Mouse (Mus musculus) CD4-positive, CD25-positive, alpha-beta regulatory T cell, adult 2 months (primary cell): Measurements from ENCODE around the gene Arl13a.
"Not testable (repeated sequence)": the region's sequence is repeated elsewhere in the genome, so short reads cannot be mapped to it uniquely, and the experiment has no call there.

Source experiments
- DNase-seq: peaks from one replicate; pipeline ENCODE4 v3.0.0-alpha.2; 2012; ENCODE audit warnings: low read depth, low spot score

The Arl13a gene

DNA sequence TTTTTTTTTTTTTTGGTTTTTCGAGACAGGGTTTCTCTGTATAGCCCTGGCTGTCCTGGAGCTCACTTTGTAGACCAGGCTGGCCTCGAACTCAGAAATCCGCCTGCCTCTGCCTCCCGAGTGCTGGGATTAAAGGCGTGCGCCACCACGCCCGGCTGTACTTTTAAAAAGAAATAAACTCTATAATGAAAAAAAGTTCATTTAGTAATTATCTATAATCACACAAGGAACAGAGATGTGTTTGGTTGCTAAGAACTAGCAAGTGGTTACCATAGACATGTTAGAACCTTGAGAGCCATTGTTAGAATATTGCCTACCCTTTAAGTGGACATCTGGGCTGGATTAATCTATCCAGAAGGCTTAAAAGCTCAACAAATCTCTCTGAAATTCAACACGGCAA lies at the start of gene Arl13a:
Gene Arl13a, plus strand, starts transcription at position 301 of the 400 bp plus-strand sequence.
- not testable (repeated sequence) for DNase-seq

DNA sequence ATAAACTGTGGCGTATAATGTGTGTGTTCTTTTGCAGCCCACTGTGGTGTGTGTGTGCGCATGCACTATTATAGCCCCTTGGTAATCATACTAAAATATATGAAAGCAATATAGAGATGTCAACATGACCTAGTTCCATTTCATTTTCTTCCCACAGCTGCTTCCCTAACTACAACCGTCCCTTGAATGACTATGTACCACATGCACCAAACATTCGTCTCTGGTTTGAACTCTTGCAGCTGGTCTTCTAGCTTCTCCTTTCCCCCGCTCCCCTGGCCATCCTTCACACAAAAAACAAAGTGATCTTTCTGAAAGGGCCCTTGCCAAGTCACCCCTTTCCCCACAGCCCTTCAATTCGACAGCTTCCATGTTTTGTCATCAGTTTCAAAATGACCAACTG lies 47.3 kb upstream of the Arl13a start:
- DNase-seq: no peak

DNA sequence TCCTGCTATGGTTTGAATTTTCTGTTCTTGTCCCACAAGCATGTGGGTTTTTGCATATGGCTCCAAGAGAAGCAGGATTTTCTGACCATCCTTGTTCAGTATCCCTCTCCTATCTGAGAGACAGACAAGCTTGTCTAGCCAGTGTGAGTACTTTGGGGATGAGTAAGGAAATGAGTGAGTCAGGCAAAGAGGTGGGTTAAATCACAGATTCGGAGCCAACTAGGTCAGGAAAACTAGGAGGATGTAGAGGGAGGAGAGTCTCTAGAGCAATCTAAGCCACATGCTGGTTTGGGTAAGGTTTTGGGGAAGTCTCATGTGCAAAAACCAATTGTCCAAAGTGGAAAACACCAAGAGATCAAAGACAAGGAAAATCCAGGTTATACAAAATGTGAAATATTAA lies 45.8 kb upstream of the Arl13a start:
- no peak for DNase-seq

DNA sequence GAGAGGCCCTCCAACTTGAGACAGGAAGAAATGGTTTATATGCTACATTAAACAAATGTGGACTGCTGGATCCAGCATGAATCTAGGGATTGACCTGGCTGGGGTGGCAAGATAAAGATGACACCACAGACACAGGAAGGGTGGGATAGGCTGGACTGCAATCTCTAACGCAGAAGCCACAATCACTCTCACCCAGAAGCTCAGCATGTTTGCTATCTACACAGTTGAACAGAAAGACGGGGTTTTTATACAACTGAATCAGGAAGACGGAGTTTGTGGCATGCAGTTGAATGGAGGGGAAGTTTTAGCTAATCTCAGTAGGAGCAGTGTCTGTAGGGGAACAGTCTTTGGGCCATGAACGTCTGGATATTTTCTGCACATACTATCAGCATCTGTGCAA lies 45.3 kb upstream of the Arl13a start:
- DNase-seq: no peak

DNA sequence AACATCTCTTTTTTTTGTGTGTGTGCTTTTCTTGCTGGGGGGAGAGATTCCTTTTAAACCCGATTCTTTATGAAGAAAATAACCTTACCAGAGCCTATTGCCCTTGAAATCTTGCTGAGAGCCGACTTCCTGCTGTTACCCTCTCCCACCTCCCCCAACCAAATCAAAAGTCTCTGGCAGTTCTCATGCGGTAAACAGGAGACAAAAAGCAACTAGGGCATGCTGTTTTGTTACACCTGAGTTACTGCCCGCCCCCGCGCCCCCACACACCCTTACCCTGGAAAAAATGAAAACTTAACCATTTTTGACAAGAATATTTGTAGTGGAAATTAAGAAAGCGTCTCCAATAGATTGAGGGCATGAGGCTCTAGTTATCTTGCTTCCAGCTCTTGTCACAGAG lies 29.1 kb upstream of the Arl13a start:
- DNase-seq: peak; percentile 42

DNA sequence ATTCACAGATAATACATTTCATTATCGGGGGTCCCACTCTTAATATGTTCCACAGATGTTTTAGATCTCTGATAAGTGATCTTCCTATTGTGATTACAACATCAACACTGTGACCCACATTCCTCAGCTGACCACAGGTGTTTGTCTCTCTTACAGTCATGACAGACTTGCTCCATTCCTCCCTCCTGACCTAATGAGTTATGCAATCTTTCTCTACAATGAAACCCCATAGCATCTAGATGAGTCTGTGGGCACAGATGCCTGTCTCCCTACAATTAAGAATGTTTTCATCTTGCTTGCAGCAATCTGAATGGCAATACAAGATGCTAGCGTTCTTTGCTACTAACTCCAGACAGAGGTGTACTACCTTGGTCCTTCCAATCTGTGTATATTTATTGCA lies 26.9 kb upstream of the Arl13a start:
- DNase-seq: no peak

DNA sequence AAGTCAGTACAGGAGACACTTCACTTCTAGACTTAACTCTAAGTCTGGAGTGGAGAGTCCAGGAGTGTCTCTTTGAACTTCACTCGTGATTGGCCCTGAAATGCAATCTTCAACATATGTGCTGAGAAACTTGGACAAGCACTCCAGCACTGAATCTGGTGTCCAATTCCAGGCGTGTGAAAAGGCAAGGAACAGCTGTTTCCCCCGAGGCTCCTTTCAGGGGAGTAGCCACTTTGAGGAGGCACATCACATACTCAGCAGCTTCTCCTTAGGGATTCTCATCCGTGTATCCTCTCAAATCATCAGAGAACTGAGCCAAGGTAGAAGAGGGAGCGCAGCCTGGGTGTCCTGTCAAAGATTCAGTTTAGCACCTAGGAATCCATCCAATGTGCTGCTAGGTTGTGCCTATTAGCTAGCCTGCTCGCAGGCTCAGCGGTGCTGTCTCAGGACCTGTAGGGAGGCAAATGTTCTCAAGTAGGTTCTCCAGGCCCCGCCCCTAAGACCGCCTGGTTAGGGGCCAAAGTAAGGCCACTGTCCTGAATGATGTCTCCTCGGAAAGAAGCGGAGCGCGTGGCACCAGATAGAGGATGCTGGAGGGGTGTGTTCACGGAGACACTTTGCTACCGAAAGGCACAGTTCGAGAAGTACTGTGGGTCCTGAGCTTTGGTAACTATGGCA lies 25.1 kb upstream of the Arl13a start, which contains the start of gene Xkrx:
Gene Xkrx, minus strand, starts transcription at position 34 of the 678 bp plus-strand sequence.
- DNase-seq: peak; percentile 8

DNA sequence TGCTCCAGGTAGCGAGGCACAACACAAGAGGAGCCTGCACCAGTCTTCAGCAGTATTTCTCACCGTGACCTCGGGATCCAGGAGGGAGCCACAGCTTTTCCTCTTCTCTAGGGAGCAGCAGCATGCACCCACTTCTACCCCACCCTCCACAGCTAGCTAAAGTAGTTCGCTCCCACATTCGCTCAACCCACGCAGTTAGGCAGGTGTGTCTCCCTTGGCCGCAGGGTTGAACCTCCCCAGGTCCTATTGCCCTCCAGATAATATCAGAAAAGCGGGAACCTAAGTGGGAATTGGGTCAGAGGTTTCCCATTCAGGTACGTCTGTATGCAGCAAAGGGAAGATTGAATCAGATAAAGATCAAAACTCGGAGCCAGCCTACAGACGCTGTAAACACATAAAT lies 24.5 kb upstream of the Arl13a start:
- DNase-seq: peak; percentile 16

DNA sequence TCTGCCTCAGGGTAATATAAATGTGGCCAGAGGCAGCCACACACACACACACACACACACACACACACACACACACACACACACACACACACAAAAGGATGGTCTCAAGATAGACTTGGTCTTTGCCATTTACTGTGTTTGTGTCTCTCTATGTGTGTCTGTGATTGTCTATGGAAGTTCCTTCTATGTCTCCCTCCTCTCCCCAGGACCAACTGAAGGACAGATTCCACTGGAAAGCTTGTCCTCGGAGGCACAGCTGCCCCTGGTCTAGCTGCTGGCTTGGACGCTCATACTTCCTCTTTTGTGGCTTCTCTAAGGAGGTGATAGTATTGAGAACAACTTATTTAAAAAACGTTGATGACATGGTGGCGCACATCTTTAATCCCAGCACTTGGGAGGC lies 23.8 kb upstream of the Arl13a start:
- peak; percentile 2 for DNase-seq

DNA sequence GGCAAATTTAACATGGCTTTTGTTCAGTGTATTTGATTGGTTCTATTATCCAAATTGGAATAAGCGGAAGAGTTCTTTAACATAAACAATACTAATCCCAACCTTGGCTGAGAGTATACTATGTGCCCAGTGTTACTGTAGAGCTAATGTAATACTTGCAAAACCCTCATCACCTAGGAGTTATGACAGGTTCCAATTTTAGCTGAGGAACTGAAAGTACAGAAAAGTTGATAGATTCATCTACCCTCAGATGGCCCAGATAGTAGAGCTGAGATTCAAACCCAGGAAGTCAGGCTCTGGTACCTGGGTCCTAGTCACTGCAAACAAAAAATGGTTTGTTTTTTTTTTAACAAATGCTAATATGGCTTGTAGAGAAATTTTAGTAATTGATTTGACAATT lies 16.7 kb upstream of the Arl13a start:
- DNase-seq: no peak

DNA sequence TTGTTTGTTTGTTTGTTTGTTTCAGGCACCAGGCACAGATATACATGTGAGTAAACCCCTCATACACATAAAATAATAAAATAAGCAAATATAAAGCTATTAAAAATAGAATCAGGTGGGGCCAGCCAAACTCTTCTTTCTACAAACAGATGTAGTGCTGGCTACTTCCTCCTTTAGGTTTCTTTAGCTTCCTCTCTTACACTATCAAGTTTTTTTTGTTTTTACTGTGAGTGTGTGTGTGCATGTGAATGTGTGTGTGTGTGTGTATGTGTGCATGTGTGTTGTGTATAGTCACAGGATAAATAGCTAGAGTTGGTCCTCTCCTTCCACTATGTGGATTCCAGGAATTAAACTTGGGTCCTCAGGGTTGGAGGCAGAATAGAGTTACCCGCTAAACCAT lies 12.6 kb upstream of the Arl13a start:
- DNase-seq: no peak

DNA sequence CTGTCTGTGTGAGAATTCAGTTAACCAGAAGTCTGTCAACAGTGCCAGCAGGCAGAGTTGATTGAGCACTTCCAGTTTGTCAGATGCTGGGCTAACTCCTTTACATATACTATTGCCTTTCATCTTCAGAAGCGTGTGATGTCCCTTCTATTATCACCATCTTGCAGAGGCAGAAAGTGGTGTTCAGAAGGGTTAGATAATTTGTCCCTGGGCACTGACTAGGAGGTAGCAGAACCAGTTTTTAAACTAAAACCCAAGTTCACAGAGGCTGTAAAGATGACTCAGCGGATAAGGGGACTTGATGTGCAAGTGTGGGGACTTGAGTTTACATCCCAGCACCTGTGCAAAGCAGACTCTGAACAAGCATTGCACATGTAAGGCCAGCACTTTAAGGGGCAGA lies 21.2 kb downstream of the Arl13a start:
- no peak for DNase-seq

DNA sequence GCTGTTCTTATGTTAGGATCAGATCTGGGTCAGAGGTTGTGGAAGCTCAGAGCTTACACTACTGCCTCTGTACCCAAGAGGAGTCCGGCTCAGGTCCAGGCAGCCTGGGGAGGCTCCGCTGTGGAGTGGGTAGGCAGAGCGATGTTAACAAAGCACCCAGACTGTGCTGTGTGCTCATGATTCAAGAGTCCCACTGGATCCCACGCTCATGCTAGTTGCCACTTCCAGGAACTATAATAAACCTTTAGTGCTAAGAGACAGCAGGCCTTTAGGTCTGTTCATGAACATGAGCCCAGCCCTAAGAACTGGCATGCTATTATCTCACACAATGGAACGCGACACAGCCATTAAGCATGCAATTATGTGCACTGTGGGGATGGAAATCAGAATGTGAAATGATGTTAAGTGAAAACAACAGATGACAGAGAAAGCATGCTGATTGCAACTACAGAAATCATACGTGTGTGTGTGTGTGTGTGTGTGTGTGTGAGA lies 23.9 kb downstream of the Arl13a start:
- DNase-seq: no peak

DNA sequence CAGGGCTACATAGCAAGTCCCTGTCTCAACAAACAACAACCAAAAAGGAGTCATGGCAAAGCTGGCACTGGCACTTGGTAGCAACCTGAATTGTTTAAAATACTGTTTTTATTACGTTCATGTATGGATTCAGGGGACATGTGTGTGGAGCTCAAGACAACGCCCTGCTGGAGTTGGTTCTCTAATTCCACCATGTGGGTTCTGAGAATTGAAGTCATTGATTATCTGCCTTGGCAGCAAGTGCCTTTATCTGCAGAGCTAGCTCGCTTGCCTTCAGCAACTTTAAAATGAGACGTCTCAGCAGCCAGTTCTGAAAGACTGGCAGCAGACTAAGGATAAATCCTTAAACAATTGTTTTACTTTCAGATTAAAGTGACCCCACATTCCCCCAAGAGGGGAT lies 30.9 kb downstream of the Arl13a start:
- no peak for DNase-seq

DNA sequence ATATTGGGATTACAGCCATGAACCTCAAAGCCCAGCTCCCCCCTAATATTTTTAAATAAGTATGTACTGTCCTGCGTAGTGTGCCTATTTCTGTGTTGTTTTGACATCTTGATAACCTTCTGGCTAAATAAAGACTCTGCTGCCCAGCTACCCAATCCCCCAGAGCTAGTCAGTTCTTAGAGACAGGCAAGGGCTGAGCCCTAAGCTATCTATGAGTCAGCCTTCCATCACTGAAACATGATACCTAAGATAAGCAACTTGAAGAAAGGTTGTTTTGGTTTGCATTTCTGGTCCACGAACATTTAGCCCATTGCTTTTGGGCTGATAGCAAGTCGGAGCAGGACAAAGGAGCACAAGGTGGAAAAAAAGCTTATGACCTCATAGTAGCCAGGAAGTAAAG lies 33.3 kb downstream of the Arl13a start:
- no peak for DNase-seq

DNA sequence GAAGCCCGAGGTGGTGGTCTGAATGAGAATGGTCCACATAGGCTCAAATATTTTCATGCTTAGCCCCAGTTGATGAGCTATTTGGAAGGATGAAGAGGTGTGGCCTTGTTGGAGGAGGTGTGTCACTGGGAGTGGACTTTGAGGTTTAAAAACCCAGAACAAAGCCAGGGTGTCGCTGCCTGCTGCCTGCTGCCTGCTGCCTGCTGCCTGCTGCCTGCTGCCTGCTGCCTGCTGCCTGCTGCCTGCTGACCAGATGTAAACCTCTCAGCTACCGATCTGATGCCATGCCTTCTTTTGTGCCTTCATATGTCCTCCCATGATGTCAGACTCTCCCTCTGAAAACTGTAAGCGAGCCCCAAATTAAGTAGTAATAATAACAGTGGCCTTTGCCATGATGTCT lies 34.6 kb downstream of the Arl13a start, which contains the start of gene Nox1:
Gene Nox1, minus strand, starts transcription at position 101 of the 400 bp plus-strand sequence.
- no peak for DNase-seq

DNA sequence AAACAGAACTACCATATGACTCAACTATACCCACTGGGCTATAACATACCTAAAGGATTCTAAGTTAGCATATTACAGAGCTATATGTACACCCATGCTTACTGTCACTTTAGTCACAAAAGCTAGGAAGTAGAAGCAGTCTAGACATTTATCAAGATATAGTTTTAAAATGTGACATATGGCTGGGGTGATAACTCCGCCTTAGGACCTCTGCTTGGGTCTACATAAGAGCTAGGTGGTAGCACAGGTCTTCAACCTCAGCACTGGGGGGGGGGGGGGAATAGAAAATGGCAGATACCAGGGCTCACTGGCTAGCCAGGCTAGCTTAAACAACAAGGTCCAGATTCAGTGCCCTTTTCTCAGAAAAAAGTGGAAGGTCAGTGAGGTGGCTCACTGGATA lies 45.7 kb downstream of the Arl13a start:
- no peak for DNase-seq

DNA sequence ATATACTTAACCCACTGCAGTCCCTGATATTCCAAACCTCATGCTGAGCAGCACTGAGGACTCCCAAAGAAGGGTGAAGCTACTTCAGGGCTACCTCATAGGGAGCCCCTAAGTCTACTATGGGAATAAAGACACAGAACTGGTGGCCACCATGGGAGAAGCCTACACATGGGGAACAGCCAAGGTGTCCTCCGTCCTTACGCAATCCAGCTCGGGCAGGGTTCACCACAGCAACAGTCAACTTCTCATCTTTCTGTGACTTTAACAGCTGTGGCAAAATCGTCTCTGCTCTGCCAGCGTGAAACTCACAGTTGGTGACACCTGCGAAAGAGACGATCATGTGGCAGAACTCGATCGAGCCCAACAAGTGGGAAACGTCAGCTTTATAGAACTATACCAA lies 51.0 kb downstream of the Arl13a start:
- no peak for DNase-seq

DNA sequence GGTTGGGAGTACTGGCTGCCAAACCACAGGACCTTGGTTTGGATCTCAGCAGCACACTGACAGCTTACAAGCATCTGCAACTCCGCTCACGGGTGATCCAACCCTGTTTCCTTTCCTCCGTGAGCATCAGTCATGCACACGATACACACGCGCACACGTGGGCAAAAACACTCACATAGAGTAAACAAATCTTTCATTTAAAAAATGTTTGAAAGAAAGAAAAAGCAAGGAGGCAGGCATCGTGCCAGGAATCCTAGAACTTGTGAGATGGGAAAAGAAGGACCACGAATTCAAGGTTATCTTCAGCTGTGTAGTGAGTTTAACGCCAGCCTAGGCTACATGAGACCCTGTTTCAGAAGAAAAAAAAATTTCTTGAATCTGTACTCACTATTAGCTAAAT lies 58.6 kb downstream of the Arl13a start:
- no peak for DNase-seq

DNA sequence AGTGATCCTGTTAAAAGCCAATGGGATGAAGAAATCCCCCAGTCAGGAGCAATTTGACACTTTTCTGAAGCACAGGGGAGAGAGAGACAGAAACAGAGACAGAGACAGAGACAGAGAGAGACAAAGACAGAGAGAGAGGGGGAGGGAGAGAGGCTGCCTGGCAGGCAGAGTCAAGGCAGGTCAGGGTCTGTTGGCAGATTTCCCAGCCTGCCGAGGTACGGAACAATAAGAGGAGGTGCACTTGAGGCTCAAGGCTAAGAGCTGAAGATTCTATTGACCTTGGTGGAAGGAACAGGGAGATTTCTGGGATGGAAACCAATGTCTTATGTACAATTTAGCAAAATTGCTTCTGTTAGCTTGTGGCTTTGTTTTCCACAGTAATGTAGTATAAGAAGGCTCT lies 60.9 kb downstream of the Arl13a start:
- no peak for DNase-seq
